Mouse (Mus musculus) heart, postnatal 14 days (tissue): Measurements from ENCODE around the gene Uroc1. TPM values are rescaled to one million over a fixed set of nuclear protein-coding genes. Genes with fewer than 3 reads are reported as not detected.

Experiments
- total RNA-seq, 2 experiments: library from RNA; stranded (reverse); gene quantifications; 2 replicates each; pipeline ENCODE4 v1.2.3; 2021

The Uroc1 gene
- total RNA-seq, 2 experiments from 2014 or later = not detected

Other genes with a start within 250 kb of the Uroc1 start
- not detected for gene Vmn1r50, start 231.9 kb upstream of the Uroc1 start, total RNA-seq
- not detected for gene Vmn1r51, start 210.7 kb upstream of the Uroc1 start, total RNA-seq
- gene Vmn1r52, start 158.5 kb upstream of the Uroc1 start, total RNA-seq = not detected
- gene V1ra8, start 130.5 kb upstream of the Uroc1 start, total RNA-seq = not detected
- not detected for gene Vmn1r53, start 108.8 kb upstream of the Uroc1 start, total RNA-seq
- gene Vmn1r54, start 87.0 kb upstream of the Uroc1 start, total RNA-seq = not detected
- not detected for gene BC048671, start 32.1 kb upstream of the Uroc1 start, total RNA-seq
- under 1 TPM in 1 of 2 experiments, not detected in 1; 0.12 TPM for gene Chst13, start 8.1 kb upstream of the Uroc1 start, total RNA-seq
- 10 to 100 TPM; 15.8 to 16.3 TPM for gene Zxdc, start 36.2 kb downstream of the Uroc1 start, total RNA-seq
- gene Cfap100, start 95.5 kb downstream of the Uroc1 start, total RNA-seq = under 1 TPM in 1 of 2 experiments, not detected in 1; 0.14 TPM
- 10 to 100 TPM; 43.5 to 44.3 TPM for gene Klf15, start 129.3 kb downstream of the Uroc1 start, total RNA-seq
- gene Aldh1l1, start 153.1 kb downstream of the Uroc1 start, total RNA-seq = 1 to 10 TPM in 1 of 2 experiments, under 1 TPM in 1; 0.90 to 2.7 TPM